Mouse (Mus musculus): Measurements from ENCODE around the gene Rbm33.

The Rbm33 gene

GRCm38 (mm10) chr5:28464361-28465098 lies 147.6 kb downstream of the Rbm33 start:
- DNase-seq: peak; percentile 41

DNA sequence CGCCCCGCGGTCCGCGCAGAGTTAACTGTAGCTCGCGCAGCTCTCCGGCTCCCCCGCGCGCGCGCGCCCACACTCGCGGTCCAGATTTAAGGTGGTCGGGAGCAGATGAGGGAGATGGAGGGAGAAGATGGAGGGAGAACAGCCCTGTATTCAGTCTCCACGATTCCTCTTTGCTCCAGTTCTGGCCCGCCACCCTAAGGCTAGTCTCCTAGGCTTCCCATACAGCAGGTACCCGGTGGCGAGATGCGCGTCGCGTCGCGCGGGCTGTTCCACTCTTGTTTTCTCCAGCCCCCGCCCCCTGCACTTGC lies 148.1 kb downstream of the Rbm33 start:
- no peak for DNase-seq

DNA sequence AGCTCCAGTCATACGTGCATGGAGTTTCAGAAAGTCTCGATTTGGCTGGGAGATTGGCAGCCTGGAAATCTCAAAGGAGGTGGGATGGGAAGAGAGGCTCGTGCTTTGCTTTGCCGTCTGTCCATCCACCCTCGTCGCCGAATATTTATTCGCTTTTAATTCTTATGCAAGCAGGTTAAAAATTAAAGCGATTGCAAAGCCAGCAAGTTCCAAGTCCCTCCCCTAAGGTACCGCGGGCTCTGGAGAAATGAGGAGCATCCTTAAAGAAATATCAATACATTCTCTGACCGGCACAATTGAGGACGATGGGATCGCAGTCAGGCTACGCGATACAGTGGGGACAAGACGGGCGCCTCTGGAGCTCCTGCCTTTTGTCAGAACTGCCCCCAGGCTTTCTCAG lies 148.6 kb downstream of the Rbm33 start:
- DNase-seq: peak; percentile 63

DNA sequence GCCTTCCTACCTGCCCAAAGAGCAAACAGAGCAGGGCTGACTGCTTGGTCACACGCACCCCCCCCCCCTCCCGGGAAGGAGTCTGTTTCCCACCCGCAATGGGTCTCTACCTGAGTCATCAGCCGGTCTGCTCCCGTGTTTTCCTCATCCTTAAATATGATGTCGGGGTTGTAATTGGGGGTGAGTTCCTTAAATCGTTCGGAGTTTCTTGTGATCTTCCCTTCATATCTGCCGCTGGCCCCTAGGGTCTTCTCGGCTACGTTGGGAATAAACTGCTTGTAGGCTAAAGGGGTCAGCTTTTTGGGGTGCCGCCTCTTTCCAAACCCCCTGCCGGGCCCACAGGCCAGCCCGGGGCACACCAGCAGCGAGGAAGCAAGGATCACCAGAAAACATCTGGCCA lies 149.4 kb downstream of the Rbm33 start:
- DNase-seq: no peak

DNA sequence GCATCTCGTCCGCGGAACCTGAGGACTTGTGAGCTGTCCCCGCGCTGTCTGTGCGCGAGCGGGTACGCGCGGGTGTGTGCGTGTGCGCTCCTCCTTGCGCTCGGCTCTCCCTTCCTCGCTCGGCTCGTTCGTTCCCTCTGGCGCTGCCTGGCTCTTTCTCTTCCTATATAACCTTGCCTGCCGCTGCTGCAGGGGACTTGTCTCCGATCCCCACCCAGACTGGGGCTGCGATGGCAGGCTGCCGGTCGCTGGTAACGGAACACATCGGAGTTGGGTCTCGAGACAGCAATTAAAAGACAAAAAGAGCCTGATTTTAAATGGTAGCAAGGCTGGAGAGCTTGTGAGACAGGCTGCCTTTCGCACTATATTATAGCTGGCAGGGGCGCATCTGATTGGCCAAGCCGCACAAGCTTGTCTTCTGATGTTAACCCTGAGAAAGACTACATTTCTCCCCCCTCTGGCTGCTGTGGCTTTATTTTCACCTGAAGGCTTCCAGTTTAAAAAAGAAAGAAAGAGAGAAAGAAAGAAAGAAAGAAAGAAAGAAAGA lies 149.9 kb downstream of the Rbm33 start, which contains the start of gene Shh:
TSS of gene Shh (minus strand) at position 497 of the 547 bp plus-strand sequence.
- no peak for DNase-seq
